Mouse (Mus musculus) embryo, embryonic 11 days (tissue): ENCODE measurements at regions not wholly inside any gene's neighbourhood (a gene's known extent, or its start where the extent isn't known, plus 50 kb on each side); places are given as distances from the start of the nearest gene placed in this dataset.
"Not testable (repeated sequence)": the region's sequence is repeated elsewhere in the genome, so short reads cannot be mapped to it uniquely, and the experiment has no call there.

Experiments used
- DNase-seq: peaks from one replicate; pipeline ENCODE4 v3.0.0-alpha.2; 2015

- DNase-seq: peak; percentile 60
These were observed 223.2 kb downstream of the Dact1 start for GRCm38 (mm10) chr12:71532708-71533450.

DNA sequence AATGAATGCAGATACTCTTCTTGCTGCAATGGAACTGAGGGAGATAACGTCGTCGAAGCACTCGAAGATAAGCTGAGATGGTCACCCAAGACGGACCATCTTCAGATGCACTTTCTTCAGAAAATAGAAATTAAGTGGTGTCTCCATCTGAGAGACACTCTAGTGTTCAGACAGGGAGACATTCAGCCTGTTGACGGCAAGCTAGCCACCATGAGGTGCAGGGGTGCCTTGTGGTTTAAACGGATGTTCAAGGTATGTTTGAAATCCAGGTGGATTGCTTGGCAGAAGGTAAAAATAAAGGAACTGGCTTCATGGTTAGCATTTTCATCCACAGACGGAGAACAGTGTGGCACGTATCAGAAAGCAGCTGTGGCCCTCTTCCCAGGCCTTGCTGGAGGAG is 224.0 kb downstream of the Dact1 start:
- no peak for DNase-seq

- DNase-seq: no peak
These were observed 224.5 kb downstream of the Dact1 start for GRCm38 (mm10) chr12:71534199-71534598.

GRCm38 (mm10) chr12:71535251-71535650 is 225.6 kb downstream of the Dact1 start:
- DNase-seq: no peak

GRCm38 (mm10) chr12:71535831-71536230 is 226.1 kb downstream of the Dact1 start:
- not testable (repeated sequence) for DNase-seq

DNA sequence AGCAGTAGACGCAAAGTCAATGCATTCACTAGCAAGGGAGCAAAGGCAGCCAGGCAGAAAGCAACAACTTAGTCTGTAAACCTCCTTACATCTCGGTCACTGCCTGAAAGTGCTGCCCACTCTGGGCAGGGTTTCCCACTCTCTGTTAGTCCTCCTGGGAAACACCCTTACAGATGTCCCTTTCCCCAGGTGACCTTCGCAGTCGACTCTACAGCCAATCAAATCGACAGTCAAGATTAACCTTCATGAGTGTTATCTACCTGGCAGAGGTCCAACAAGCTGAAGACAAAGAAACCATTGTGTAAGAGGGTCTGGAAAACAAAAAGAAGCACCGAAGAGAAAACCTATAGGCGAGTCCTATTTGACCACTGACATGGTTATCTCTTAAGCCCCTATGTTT is 229.0 kb downstream of the Dact1 start:
- DNase-seq: no peak

DNA sequence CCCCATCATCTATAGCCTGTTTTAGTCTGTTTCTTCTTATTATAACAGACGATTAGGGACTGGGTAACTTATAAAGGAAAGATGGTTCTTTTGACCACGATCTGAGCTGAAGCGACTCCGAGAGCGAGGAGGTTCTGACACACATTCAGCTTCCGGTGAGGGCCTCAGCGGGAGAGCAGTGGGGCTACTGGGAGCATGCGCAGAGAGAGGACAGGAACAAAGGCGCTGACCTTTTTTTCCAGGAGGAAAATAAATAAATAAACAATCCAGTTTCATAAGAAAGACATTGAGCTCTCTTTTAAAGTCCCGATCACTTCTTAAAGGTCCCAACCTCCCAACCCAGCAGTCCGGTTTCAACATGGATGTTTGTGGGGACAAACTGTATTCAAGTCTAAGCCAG is 230.6 kb downstream of the Dact1 start:
- no peak for DNase-seq

- no peak for DNase-seq
These were observed 232.3 kb downstream of the Dact1 start for GRCm38 (mm10) chr12:71541961-71542360.

DNA sequence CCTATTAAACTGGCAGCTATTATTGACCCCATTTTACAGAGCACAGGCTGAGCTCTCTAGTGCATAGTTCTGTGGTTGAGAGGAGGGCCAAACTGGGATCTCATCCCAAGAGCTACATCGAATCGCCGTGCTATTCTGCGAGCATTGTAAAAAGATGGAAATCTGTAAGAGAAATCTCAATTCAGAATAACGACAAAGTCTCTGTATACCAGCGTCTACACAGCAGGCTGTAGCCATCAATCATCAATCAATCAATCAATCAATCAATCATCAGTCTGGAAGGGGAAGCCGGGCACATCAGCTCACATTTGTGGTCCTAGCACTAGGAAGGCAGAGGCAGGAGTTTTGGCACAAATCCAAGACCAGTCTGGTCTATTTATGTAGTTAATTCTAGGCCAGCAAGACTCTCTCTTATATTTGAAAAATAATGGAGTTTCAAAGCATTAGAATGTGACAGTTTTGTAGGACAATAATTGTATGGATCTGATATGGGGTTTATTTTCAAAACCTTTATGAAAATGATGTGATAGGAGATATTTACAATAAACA is 234.0 kb downstream of the Dact1 start:
- DNase-seq: no peak

DNA sequence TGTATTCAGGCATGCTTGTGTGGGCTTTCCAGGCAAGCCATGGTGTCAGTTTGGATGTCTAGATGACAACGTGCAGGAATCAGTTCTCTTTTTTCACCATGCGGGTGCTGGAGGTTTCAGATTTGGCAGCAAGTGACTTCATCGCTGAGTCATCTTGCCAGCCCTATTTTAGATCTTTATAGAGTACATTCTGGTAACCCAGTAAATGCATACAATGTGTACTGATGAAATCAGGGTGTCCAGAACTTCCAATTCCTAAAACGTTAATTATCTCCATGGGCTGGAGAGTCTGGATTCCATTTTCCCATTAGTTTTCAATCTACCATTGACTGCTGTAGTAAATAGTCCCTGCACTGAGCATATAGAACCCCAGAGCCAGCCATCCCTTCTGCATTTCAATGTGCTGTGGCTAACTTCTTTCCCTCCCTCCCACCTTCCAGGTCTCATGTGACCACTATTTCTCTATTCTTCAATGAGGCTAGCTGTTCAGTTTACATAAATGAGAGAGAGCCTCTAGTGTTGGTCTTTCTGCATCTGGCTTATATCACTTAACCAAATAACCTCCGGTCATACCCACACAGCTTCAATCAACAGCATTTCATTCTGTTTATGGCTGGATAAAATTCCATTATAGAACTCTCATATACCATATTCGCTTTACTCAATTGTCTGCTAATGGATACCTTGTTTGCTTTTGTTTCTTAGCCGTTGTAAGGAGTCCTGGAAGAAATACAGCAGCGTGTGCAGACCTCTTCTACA is 234.9 kb downstream of the Dact1 start:
- peak; percentile 45 for DNase-seq

DNA sequence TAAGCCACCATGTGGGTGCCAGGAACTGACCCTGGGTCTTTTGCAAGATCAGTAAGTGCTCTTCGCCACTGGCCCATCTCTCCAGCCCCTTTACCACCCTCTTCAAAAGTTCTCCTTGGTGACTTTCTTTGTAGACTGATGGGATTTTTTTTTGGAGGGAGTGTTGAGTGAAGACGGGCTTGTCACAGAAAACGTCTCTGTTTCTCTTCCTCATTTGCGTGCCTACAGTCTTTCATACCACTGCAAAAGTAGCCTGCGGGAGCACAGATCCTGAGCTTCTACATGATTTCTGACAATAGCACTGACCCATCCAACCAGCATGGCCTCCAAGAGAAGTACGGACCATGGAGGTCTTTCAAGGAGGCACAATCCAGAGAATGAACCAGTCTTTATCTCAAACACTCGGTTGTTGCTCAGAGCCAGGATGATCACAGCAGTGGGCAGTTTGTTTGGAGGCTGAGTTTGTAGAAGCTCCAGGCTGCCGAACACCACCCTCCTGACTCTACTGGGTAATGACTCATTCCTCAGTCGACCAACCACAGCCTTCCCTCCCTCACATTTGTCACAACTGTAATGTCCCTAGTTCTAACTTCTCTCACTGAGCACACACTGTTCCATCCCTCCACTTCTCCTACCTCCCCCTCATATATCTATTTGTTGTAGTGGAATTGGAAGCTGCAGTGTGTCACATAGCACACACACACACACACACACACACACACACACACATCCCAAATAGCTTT is 237.0 kb downstream of the Dact1 start:
- no peak for DNase-seq

GRCm38 (mm10) chr12:71549336-71549735 is 239.7 kb downstream of the Dact1 start:
- no peak for DNase-seq

DNA sequence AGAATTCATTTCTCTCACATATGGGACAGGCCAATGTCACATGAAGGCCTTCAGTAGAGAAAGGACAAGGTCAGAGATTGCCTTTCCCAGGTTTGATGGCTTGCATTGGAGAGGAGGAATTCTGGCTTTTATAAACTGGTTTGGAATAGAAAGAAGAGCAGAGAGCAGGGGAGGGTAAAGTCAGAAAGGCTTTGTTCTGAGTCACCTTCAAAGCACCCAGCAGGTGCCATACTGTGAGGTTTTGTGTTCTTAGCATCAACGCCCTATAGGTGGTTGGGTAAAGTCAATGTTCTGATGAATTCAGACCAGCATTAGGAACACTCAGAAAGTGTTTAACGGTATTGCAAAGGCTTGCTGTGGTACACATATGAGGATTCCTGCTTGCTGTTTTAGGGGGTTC is 244.5 kb downstream of the Dact1 start:
- DNase-seq: no peak

GRCm38 (mm10) chr12:71561259-71561658 is 251.6 kb downstream of the Dact1 start:
- no peak for DNase-seq

- DNase-seq: no peak
These were observed 252.4 kb downstream of the Dact1 start for GRCm38 (mm10) chr12:71561918-71562572.

GRCm38 (mm10) chr12:71563219-71563618 is 253.5 kb downstream of the Dact1 start:
- DNase-seq: no peak

- DNase-seq: no peak
These were observed 256.7 kb downstream of the Dact1 start for GRCm38 (mm10) chr12:71566371-71566770.

- no peak for DNase-seq
These were observed 258.6 kb downstream of the Dact1 start for GRCm38 (mm10) chr12:71568251-71568650.

DNA sequence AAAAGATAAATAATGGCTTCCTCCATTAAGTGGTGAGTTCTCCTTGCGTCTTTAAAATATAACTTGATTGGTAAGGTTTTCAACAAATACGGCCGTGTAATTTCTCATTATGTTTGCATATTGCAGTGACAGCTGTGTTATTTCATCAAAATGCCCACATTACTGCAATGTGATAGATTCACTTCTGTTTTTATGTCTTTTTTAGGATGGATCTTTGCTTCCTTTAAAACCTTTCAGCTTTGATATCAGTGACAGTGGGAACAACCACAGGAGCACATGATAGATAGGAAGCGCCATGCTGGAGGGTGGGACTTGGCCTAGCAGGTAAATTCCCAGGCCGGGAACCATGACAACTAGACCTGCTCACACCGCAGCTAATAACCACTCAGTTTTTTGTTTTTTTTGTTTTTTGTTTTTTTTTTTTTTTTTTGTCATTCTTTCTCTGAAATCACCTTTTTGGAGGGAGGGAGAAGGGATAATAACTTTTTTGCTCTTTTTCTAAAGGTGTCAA is 259.3 kb downstream of the Dact1 start:
- DNase-seq: no peak

DNA sequence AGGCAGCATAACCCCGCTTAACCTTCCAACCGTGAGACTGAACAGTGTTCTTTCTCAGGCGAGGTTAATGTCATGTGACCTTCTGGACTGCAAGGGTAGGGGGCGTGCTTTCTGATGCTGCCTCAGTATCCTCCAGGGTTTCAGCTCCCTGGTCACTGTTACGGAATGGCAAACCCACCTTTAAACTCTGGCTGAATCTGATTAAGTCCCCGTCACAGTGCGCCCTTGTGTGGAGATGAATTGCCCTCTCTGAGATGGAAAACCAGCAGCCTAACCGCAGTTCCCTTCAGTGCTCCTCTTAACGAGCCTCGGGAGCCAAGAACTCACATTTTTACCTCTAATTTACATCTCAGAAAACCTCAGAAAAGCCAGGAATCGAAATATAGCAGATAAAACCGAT is 260.0 kb downstream of the Dact1 start:
- DNase-seq: peak; percentile 50

DNA sequence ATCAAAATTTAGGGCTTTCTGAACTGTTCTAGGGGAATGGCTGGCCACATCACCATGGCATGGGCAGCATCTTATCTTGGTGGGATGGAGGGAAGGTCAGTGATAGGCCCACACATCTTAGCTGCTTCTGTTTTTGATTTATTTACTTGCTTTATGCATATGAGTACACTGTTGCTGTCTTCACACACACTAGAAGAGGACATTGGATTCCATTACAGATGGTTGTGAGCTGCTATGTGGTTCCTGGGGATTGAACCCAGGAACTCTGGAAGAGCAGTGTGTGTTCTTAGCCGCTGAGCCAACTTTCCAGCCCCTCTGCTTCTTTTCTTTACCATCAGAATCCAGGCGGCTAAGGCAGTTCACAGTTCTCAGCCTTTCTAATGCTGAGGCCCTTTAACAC is 260.4 kb downstream of the Dact1 start:
- no peak for DNase-seq

DNA sequence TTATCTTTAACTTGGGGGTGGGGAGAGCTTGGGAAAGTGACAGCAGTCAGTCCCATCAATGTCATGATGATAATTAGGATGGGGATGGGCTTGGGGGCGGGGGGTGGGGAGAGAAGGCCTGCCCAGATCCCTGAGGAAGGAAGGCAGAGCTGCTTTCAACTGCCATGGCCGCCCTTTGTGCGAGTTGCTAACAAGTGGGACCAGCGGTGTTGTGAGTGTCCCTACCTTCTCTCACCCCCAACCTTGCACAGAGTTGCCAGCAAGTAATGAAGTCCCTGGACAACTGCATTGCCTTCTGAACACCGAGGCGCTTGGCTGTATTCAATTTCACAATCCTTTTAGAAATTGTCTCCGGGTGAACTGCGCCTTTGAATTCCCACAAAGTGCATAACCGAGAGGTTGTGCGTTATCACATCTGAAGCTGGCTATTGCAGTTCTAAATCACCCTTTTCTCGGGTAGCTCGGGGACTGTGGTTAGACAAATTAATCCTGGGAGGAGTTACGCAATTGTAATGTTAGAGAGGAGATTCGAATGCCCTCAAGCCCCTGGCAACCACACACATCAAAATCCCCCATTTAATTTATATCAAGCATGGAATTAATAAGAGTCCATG is 257.9 kb upstream of the Daam1 start:
- DNase-seq: no peak
